In genomic region chr13:42292593-42292992, GRCm38 (mm10) we compare ENCODE assay signal across 26 mouse cellular contexts. TPM values are rescaled to one million over a fixed set of nuclear protein-coding genes. Genes with fewer than 3 reads are reported as not detected.
"Had no signal": no experiment of that assay in that cellular context is flagged by ENCODE, and none has a peak within 500 bp of the region (broad histone marks: within the 10 kb centered on the region; RNA-seq: fewer than 3 reads in every experiment).

No protein-coding gene starts in this region.

- H3K9me3 ChIP-seq: limb, embryonic 10.5 days; limb, embryonic 13.5 days; liver, embryonic 12.5 days; liver, embryonic 15.5 days; lung, embryonic 15.5 days; megakaryocyte, embryonic 14.5 days; midbrain, embryonic 10.5 days; midbrain, embryonic 13.5 days; neural tube, embryonic 13.5 days had no signal

- H3K4me3 ChIP-seq: layer of hippocampus, adult 2 months; limb, embryonic 10.5 days; limb, embryonic 13.5 days; liver, embryonic 12.5 days; liver, embryonic 15.5 days; lung, embryonic 15.5 days; megakaryocyte, embryonic 14.5 days; midbrain, embryonic 10.5 days; midbrain, embryonic 13.5 days; myocyte; neural tube, embryonic 13.5 days had no signal

- H3K27ac ChIP-seq: kidney, postnatal 0 days; layer of hippocampus, adult 2 months; limb, embryonic 10.5 days; limb, embryonic 13.5 days; liver, embryonic 12.5 days; liver, embryonic 15.5 days; lung, embryonic 15.5 days; midbrain, embryonic 10.5 days; midbrain, embryonic 13.5 days; neural tube, embryonic 13.5 days had no signal

- H3K9ac ChIP-seq: limb, embryonic 13.5 days; liver, embryonic 12.5 days; liver, embryonic 15.5 days; lung, embryonic 15.5 days; midbrain, embryonic 13.5 days; neural tube, embryonic 13.5 days had no signal

- ATAC-seq: liver, embryonic 12.5 days; midbrain, embryonic 13.5 days; midbrain, embryonic 16.5 days had no signal

- H3K4me2 ChIP-seq: limb, embryonic 13.5 days; liver, embryonic 12.5 days; liver, embryonic 15.5 days; lung, embryonic 15.5 days; midbrain, embryonic 13.5 days; neural tube, embryonic 13.5 days had no signal

- H3K27me3 ChIP-seq: limb, embryonic 13.5 days; liver, embryonic 12.5 days; liver, embryonic 15.5 days; lung, embryonic 15.5 days; midbrain, embryonic 13.5 days; neural tube, embryonic 13.5 days had no signal

- H3K4me1 ChIP-seq: liver, embryonic 12.5 days; liver, embryonic 15.5 days; lung, embryonic 15.5 days; megakaryocyte, embryonic 14.5 days; midbrain, embryonic 13.5 days; neural tube, embryonic 13.5 days had no signal

- DNase-seq: kidney, postnatal 25 days; layer of hippocampus, adult 9-11 months; liver; lung, adult 18-20 months; lung, postnatal 10 days; lung, postnatal 36 days; retina, postnatal 1 day; right cerebral cortex, postnatal 25 days; spleen, adult 18-20 months; thymus, adult 18-20 months; thymus, postnatal 36 days had no signal

- H3K36me3 ChIP-seq: limb, embryonic 10.5 days; limb, embryonic 13.5 days; liver, embryonic 12.5 days; liver, embryonic 15.5 days; lung, embryonic 15.5 days; midbrain, embryonic 10.5 days; midbrain, embryonic 13.5 days; neural tube, embryonic 13.5 days had no signal

RNA-seq across cellular contexts. Expression of gene Edn1, which starts 8.7 kb away (rescaled TPM):
- total RNA-seq: monocyte, adult 5-6 weeks; neutrophil, adult 5-6 weeks had no signal
